Mouse (Mus musculus) lung, adult 2 months (tissue): ENCODE results near the gene Sorl1.

Source experiments
- CTCF ChIP-seq: fragments of 200-500 bp; IDR thresholded peaks from 2 replicates; pipeline ENCODE4 v1.5.1; 2011; ENCODE audit warnings: mild to moderate bottlenecking, low read length, control low read depth; ENCODE audit not compliant: insufficient read depth
- POLR2A ChIP-seq: fragments of 200-500 bp; IDR thresholded peaks from 2 replicates; pipeline ENCODE4 v1.6.1; 2011; ENCODE audit warnings: low read depth, mild to moderate bottlenecking, control low read depth, low read length, borderline replicate concordance; ENCODE audit errors: extremely low read depth

DNA sequence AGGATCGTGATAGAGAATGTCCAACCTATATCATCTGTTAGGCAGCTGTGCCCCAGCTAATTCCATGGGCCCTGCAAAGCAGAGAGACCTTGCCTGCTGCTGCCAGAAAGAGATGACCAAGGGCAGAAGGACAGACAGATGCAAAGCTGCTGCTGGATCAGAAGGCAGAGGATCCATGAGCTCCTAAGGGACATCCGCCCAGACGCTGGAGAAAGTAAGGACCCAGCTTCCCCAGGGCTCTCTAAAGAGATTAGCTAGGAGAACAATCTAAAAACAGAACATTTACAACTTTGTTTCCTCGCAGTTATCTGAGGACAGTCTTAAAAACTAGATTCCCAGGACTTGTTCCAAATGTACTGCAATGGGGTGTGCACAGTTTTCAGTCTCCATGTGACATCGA, 131.3 kb downstream of the Sorl1 start:
- TF ChIP-seq CTCF (no peak), POLR2A (no peak)
